Mouse (Mus musculus) cortical plate, adult 2 months (tissue): Measurements from ENCODE around the gene Edem2.
"Not testable (repeated sequence)": the region's sequence is repeated elsewhere in the genome, so short reads cannot be mapped to it uniquely, and the experiment has no call there.

Experiments used
- CTCF ChIP-seq: fragments of 200-500 bp; IDR thresholded peaks from 2 replicates; pipeline ENCODE4 v1.5.1; 2011; ENCODE audit warnings: mild to moderate bottlenecking, control low read depth, low read length; ENCODE audit not compliant: insufficient read depth; ENCODE audit errors: extremely low read depth
- POLR2A ChIP-seq: fragments of 200-500 bp; IDR thresholded peaks from 2 replicates; pipeline ENCODE4 v1.6.1; 2011; ENCODE audit warnings: mild to moderate bottlenecking, low read length, control low read depth; ENCODE audit not compliant: insufficient read depth; ENCODE audit errors: extremely low read depth

DNA sequence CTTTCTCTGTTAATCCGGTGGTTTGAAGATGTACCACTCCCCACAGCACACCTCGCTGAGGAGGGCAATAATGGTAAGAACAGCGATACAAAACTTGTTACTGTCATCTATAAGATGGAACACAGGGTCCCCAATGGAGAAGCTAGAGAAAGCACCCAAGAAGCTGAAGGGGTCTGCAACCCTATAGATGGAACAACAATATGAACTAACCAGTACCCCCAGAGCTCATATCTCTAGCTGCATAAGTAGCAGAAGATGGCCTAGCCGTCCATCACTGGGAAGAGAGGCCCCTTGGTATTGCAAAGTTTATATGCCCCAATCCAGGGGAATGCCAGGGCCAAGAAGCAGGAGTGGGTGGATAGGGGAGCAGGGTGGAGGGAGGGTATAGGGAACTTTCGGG lies 6.5 kb upstream of the Edem2 start, which contains the start of gene Gm17581:
- TF ChIP-seq POLR2A, CTCF: not testable (repeated sequence)
